Mouse (Mus musculus): Measurements from ENCODE around the gene Sh3bp5l.
A peak's percentile ranks its signal among the peaks of the same experiment; 100 is the strongest.
"Not testable (repeated sequence)": the region's sequence is repeated elsewhere in the genome, so short reads cannot be mapped to it uniquely, and the experiment has no call there.

The Sh3bp5l gene

GRCm38 (mm10) chr11:58330276-58331148 is at the start of gene Sh3bp5l, which contains the start of gene Zfp672:
Gene Sh3bp5l (plus strand): TSS chr11:58330724.
Gene Zfp672 (minus strand): TSS chr11:58330339.
- DNase-seq (ENCODE audit: low spot score in 2 of 2), result peak; percentile 92 to 94

- no peak for DNase-seq (ENCODE audit: low spot score in 2 of 2)
Observed at GRCm38 (mm10) chr11:58281970-58282496, 48.5 kb upstream of the Sh3bp5l start.

GRCm38 (mm10) chr11:58282518-58282917 is 48.0 kb upstream of the Sh3bp5l start:
- no peak for DNase-seq (ENCODE audit: low spot score in 2 of 2)

GRCm38 (mm10) chr11:58289992-58290682 is 40.4 kb upstream of the Sh3bp5l start:
- DNase-seq (ENCODE audit: low spot score in 2 of 2), result no peak

GRCm38 (mm10) chr11:58290812-58291211 is 39.7 kb upstream of the Sh3bp5l start:
- no peak for DNase-seq (ENCODE audit: low spot score in 2 of 2)

GRCm38 (mm10) chr11:58292791-58293190 is 37.7 kb upstream of the Sh3bp5l start:
- DNase-seq (ENCODE audit: low spot score in 2 of 2), result no peak

GRCm38 (mm10) chr11:58297396-58297795 is 33.1 kb upstream of the Sh3bp5l start:
- DNase-seq (ENCODE audit: low spot score in 2 of 2), result no peak

- DNase-seq (ENCODE audit: low spot score in 2 of 2), result peak; percentile 80 to 86
Observed at GRCm38 (mm10) chr11:58301057-58301456, 29.5 kb upstream of the Sh3bp5l start.

- DNase-seq (ENCODE audit: low spot score in 2 of 2), result peak; percentile 95
Observed at GRCm38 (mm10) chr11:58301837-58302754, 28.4 kb upstream of the Sh3bp5l start.

GRCm38 (mm10) chr11:58302774-58303445 is 27.6 kb upstream of the Sh3bp5l start:
- DNase-seq (ENCODE audit: low spot score in 2 of 2), result no peak

GRCm38 (mm10) chr11:58303594-58303993 is 26.9 kb upstream of the Sh3bp5l start:
- no peak for DNase-seq (ENCODE audit: low spot score in 2 of 2)

GRCm38 (mm10) chr11:58305299-58305698 is 25.2 kb upstream of the Sh3bp5l start:
- DNase-seq (ENCODE audit: low spot score in 2 of 2), result not testable (repeated sequence)

- DNase-seq (ENCODE audit: low spot score in 2 of 2), result peak; percentile 98 to 99
Observed at GRCm38 (mm10) chr11:58306860-58307308, 23.6 kb upstream of the Sh3bp5l start, which contains the start of gene Zfp692. Gene Zfp692 (plus strand): TSS chr11:58307069.

GRCm38 (mm10) chr11:58307411-58308080 is 23.0 kb upstream of the Sh3bp5l start:
- DNase-seq (ENCODE audit: low spot score in 2 of 2), result peak; percentile 62 to 66

- no peak for DNase-seq (ENCODE audit: low spot score in 2 of 2)
Observed at GRCm38 (mm10) chr11:58308661-58309060, 21.9 kb upstream of the Sh3bp5l start.

GRCm38 (mm10) chr11:58314069-58314468 is 16.5 kb upstream of the Sh3bp5l start:
- DNase-seq (ENCODE audit: low spot score in 2 of 2), result peak in 1 of 2 experiments; percentile 60

GRCm38 (mm10) chr11:58315536-58316168 is 14.9 kb upstream of the Sh3bp5l start:
- no peak for DNase-seq (ENCODE audit: low spot score in 2 of 2)

GRCm38 (mm10) chr11:58316344-58316743 is 14.2 kb upstream of the Sh3bp5l start:
- DNase-seq (ENCODE audit: low spot score in 2 of 2), result no peak

- DNase-seq (ENCODE audit: low spot score in 2 of 2), result no peak
Observed at GRCm38 (mm10) chr11:58316768-58317390, 13.6 kb upstream of the Sh3bp5l start.

All from right cerebral cortex, postnatal 10 days (tissue).